Mouse (Mus musculus): Measurements from ENCODE around the gene Plxna2.

DNA sequence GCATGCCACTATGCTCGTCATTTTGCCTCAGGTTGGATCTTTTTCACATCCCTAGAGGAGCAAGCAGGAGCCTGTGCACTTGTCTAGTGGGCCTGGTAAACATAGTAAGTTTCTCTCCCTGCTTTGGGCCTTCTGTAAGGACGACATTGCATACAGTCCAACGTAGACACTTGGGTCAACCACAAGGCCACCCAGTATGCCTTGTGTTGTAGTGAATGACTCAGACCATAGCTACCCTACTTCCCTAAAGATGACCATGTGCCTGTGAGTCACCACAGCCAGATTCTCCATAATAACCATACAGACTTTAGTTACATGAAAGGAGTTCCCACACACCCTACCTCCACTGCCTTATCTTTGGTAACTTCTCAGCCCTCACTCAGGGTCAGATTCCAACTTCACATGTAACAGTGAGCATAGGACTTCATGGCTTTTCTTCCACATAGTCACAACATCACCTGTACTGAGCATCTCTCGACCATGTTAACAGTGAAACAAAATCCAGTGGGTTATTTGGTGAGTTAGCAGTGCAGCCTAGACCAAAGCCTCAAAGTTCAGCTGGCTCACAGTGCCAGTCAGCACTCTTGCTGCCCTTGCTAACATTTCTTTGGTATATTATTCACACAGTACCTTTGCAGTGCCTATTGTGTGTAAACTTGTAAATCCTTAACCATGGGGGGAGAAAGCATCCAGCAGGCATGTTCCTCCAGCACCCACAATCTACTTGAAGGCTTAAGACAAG lies 53.9 kb downstream of the Plxna2 start:
- no peak for TF ChIP-seq POLR2A (IDR thresholded peaks at IDR 0.05; ENCODE audit: insufficient read depth, low read length)
- no peak for TF ChIP-seq CTCF (IDR thresholded peaks at IDR 0.05; ENCODE audit: low read depth, low read length)
- TF ChIP-seq EP300 (IDR thresholded peaks at IDR 0.05; ENCODE audit: insufficient read depth, low read depth, low read length): no peak
